Comparison of ENCODE assay signal across 16 mouse cellular contexts in genomic region chr9:48754418-48754817, GRCm38 (mm10).
"Had no signal": no experiment of that assay in that cellular context is flagged by ENCODE, and none has a peak within 500 bp of the region (broad histone marks: within the 10 kb centered on the region; RNA-seq: fewer than 3 reads in every experiment).

No protein-coding gene starts in this region.

- H3K36me3 ChIP-seq: midbrain, embryonic 13.5 days; midbrain, embryonic 15.5 days; neural tube, embryonic 12.5 days; stomach, embryonic 15.5 days had no signal

- H3K27me3 ChIP-seq: megakaryocyte, embryonic 14.5 days; midbrain, embryonic 13.5 days; midbrain, embryonic 15.5 days; stomach, embryonic 15.5 days had no signal

- DNase-seq: liver, postnatal 0 days; lung, embryonic 14.5 days; lung, postnatal 14 days; lung, postnatal 36 days; right cerebral cortex, postnatal 14 days; thymus, adult 2 months; thymus, postnatal 25 days; thymus, postnatal 4 days had no signal

- H3K9me3 ChIP-seq: megakaryocyte, embryonic 14.5 days; midbrain, embryonic 13.5 days; midbrain, embryonic 15.5 days; neural tube, embryonic 12.5 days; stomach, embryonic 15.5 days had no signal

- H3K4me2 ChIP-seq: lung, embryonic 14.5 days; midbrain, embryonic 11.5 days; midbrain, embryonic 13.5 days; midbrain, embryonic 15.5 days; neural tube, embryonic 12.5 days; stomach, embryonic 15.5 days had no signal

- H3K9ac ChIP-seq: liver, postnatal 0 days; lung, embryonic 14.5 days; midbrain, embryonic 13.5 days; midbrain, embryonic 15.5 days; neural tube, embryonic 12.5 days; stomach, embryonic 15.5 days had no signal

- H3K27ac ChIP-seq: macrophage; midbrain, embryonic 13.5 days; midbrain, embryonic 15.5 days; neural tube, embryonic 12.5 days; stomach, embryonic 15.5 days; stomach, postnatal 0 days had no signal

- ATAC-seq: liver, postnatal 0 days; midbrain, embryonic 13.5 days; midbrain, embryonic 15.5 days had no signal

- H3K4me3 ChIP-seq: megakaryocyte, embryonic 14.5 days; midbrain, embryonic 13.5 days; midbrain, embryonic 15.5 days; neural tube, embryonic 12.5 days; stomach, embryonic 15.5 days had no signal
